Mouse (Mus musculus): ENCODE results near the gene Nedd9.

GRCm38 (mm10) chr13:41336260-41336659, 150.9 kb downstream of the Nedd9 start:
- TF ChIP-seq EP300 (IDR thresholded peaks at IDR 0.05; ENCODE audit: low read depth) (0 out of 2 replicates have a peak, but pooled peaks have one; percentile 39), CTCF (IDR thresholded peaks at IDR 0.05; ENCODE audit: low read depth) (no peak)

Data from heart, postnatal 0 days (tissue).